Mouse (Mus musculus): Measurements from ENCODE around the gene Rbm47. TPM values are rescaled to one million over a fixed set of nuclear protein-coding genes. Genes with fewer than 3 reads are reported as not detected.

Gene Rbm47
- total RNA-seq, 2 experiments from 2014 or later: 54.7 to 55.9 TPM

GRCm38 (mm10) chr5:66086304-66086703 is 86.6 kb downstream of the Rbm47 start:
- DNase-seq: no peak

GRCm38 (mm10) chr5:66085478-66085877 is 87.4 kb downstream of the Rbm47 start:
- DNase-seq: no peak

GRCm38 (mm10) chr5:66084541-66084940 is 88.4 kb downstream of the Rbm47 start:
- DNase-seq: no peak

GRCm38 (mm10) chr5:66083350-66083749 is 89.6 kb downstream of the Rbm47 start:
- DNase-seq: peak; percentile 81

- DNase-seq: peak; percentile 66
These were observed 90.7 kb downstream of the Rbm47 start for GRCm38 (mm10) chr5:66082229-66082572.

- no peak for DNase-seq
These were observed 91.3 kb downstream of the Rbm47 start for GRCm38 (mm10) chr5:66081443-66082228.

- no peak for DNase-seq
These were observed 92.2 kb downstream of the Rbm47 start for GRCm38 (mm10) chr5:66080529-66081220.

GRCm38 (mm10) chr5:66079358-66080179 is 93.3 kb downstream of the Rbm47 start:
- no peak for DNase-seq

GRCm38 (mm10) chr5:66078491-66079012 is 94.4 kb downstream of the Rbm47 start:
- DNase-seq: no peak

GRCm38 (mm10) chr5:66077416-66077815 is 95.5 kb downstream of the Rbm47 start:
- DNase-seq: peak; percentile 85

GRCm38 (mm10) chr5:66076685-66077301 is 96.1 kb downstream of the Rbm47 start:
- DNase-seq: no peak

GRCm38 (mm10) chr5:66075906-66076305 is 97.0 kb downstream of the Rbm47 start:
- no peak for DNase-seq

GRCm38 (mm10) chr5:66075032-66075488 is 97.9 kb downstream of the Rbm47 start:
- no peak for DNase-seq

- DNase-seq: no peak
These were observed 98.7 kb downstream of the Rbm47 start for GRCm38 (mm10) chr5:66074235-66074634.

GRCm38 (mm10) chr5:66073604-66074164 is 99.2 kb downstream of the Rbm47 start:
- DNase-seq: no peak

GRCm38 (mm10) chr5:66071722-66072121 is 101.2 kb downstream of the Rbm47 start:
- no peak for DNase-seq

- no peak for DNase-seq
These were observed 102.6 kb downstream of the Rbm47 start for GRCm38 (mm10) chr5:66070350-66070749.

GRCm38 (mm10) chr5:66069470-66070144 is 103.3 kb downstream of the Rbm47 start:
- DNase-seq: peak; percentile 66

- no peak for DNase-seq
These were observed 103.8 kb downstream of the Rbm47 start for GRCm38 (mm10) chr5:66069133-66069469.

- no peak for DNase-seq
These were observed 104.6 kb downstream of the Rbm47 start for GRCm38 (mm10) chr5:66068068-66068920.
